Mouse (Mus musculus) forebrain, embryonic 13.5 days (tissue): ENCODE measurements around the gene Nemp1. TPM values are rescaled to one million over a fixed set of nuclear protein-coding genes. Genes with fewer than 3 reads are reported as not detected.
"Not testable (repeated sequence)": the region's sequence is repeated elsewhere in the genome, so short reads cannot be mapped to it uniquely, and the experiment has no call there.

Experiments
- ATAC-seq: fragments of 200-750 bp; cut with Nextera tagmentation; 2 replicates; pipeline ENCODE4 v1.8.0; 2017
- H3K27ac ChIP-seq: fragments of 300-500 bp; sonication (generic); 2 replicates; pipeline ENCODE4 v1.5.1; 2015; ENCODE audit warnings: inconsistent platforms, mild to moderate bottlenecking, moderate library complexity
- H3K27me3 ChIP-seq: fragments of 300-500 bp; sonication (generic); 2 replicates; pipeline ENCODE4 v1.6.1; 2015; ENCODE audit warnings: mild to moderate bottlenecking, inconsistent platforms
- H3K36me3 ChIP-seq: fragments of 300-500 bp; sonication (generic); 2 replicates; pipeline ENCODE4 v1.6.1; 2015; ENCODE audit warnings: mild to moderate bottlenecking, inconsistent platforms; ENCODE audit not compliant: poor library complexity, severe bottlenecking
- H3K4me1 ChIP-seq: fragments of 300-500 bp; sonication (generic); 2 replicates; pipeline ENCODE4 v1.6.1; 2015; ENCODE audit warnings: inconsistent platforms
- H3K4me2 ChIP-seq: fragments of 300-500 bp; sonication (generic); 2 replicates; pipeline ENCODE4 v1.6.1; 2015; ENCODE audit warnings: inconsistent platforms, mild to moderate bottlenecking, moderate library complexity
- H3K4me3 ChIP-seq: fragments of 300-500 bp; sonication (generic); 2 replicates; pipeline ENCODE4 v1.5.1; 2015; ENCODE audit warnings: mild to moderate bottlenecking, inconsistent platforms
- H3K9ac ChIP-seq: fragments of 300-500 bp; sonication (generic); 2 replicates; pipeline ENCODE4 v1.6.1; 2015; ENCODE audit warnings: mild to moderate bottlenecking, inconsistent platforms
- H3K9me3 ChIP-seq: fragments of 300-500 bp; sonication (generic); replicated peaks from 2 replicates; pipeline ENCODE4 v1.6.1; 2016; ENCODE audit warnings: inconsistent platforms
- WGBS: fragments of 180-500 bp; shearing (Covaris S2); methylation state at CpG from one replicate; pipeline ENCODE4 v1.1.7; 2015; 5-methylcytosine and 5-hydroxymethylcytosine counted together
- polyA plus RNA-seq: library from polyadenylated mRNA; unstranded; fragments of >200 nt; fragmentation: Nextera tagmentation; extraction: Ambion mirVana; gene quantifications from 2 replicates; pipeline ENCODE4 v1.2.1, GENCODE M21; 2015

The Nemp1 gene
- polyA plus RNA-seq, 1 experiment from 2014 or later: 6.7 TPM

GRCm38 (mm10) chr10:127657617-127658016, 9.1 kb upstream of the Nemp1 start:
- 48% methylated on average over 6 of the region's 6 CpGs for WGBS

DNA sequence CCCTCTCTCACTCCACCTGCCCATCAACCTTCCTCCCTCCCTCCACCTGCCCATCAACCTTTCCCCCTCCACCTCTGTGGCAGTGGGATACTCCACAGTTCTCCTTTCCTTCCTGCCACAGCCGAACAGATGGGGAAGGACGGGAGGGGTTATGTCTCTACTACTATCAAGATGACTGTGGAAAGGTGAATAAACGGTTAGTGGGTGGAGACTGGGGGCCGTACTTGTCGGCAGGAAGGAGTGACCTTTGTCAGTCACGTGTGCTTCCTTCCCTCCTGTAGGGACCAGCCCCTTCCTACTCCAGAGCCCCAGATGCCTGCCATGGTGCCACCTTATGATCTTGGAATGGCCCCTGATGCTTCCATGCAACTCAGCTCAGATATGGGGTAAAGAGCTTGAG, 8.6 kb upstream of the Nemp1 start:
- H3K4me2 ChIP-seq: no peak overlapping the region
- H3K27me3 ChIP-seq: peaks cover 35% of the 10 kb centered on the region
- no peaks in the 10 kb centered on the region for H3K36me3 ChIP-seq
- H3K4me1 ChIP-seq: peaks cover 15% of the 10 kb centered on the region; the same call in 1 of the 2 replicates
- no peaks in the 10 kb centered on the region for H3K9me3 ChIP-seq
- WGBS: 18% methylated on average over 6 of the region's 6 CpGs
- H3K27ac ChIP-seq: no peak overlapping the region
- no peak overlapping the region for H3K4me3 ChIP-seq
- no peak overlapping the region for H3K9ac ChIP-seq
- ATAC-seq: no peak

More at GRCm38 (mm10) chr10:127657617-127658016, 9.1 kb upstream of the Nemp1 start:
- not testable (repeated sequence) for H3K9ac ChIP-seq, H3K27ac ChIP-seq, ATAC-seq, H3K36me3 ChIP-seq, H3K4me2 ChIP-seq, H3K9me3 ChIP-seq, H3K4me3 ChIP-seq
- Histone ChIP-seq H3K4me1 (peaks cover 13% of the 10 kb centered on the region; the same call in 1 of the 2 replicates), H3K27me3 (peaks cover 31% of the 10 kb centered on the region)

- 86% methylated on average over 1 of the region's 1 CpGs for WGBS
- Histone ChIP-seq H3K27ac (no peak overlapping the region), H3K9me3 (no peaks in the 10 kb centered on the region), H3K36me3 (no peaks in the 10 kb centered on the region), H3K4me3 (no peak overlapping the region), H3K4me2 (no peak overlapping the region), H3K27me3 (peaks cover 50% of the 10 kb centered on the region), H3K4me1 (peaks cover 18% of the 10 kb centered on the region; the same call in 1 of the 2 replicates), H3K9ac (no peak overlapping the region)
- ATAC-seq: no peak
Measured at GRCm38 (mm10) chr10:127659551-127659950, 7.2 kb upstream of the Nemp1 start.

GRCm38 (mm10) chr10:127661291-127661914, 5.3 kb upstream of the Nemp1 start:
- Histone ChIP-seq H3K36me3 (no peaks in the 10 kb centered on the region), H3K4me1 (peaks cover 36% of the 10 kb centered on the region), H3K27me3 (peaks cover 69% of the 10 kb centered on the region), H3K4me3 (no peak overlapping the region), H3K9me3 (no peaks in the 10 kb centered on the region), H3K9ac (0 out of 2 replicates have a peak overlapping the region, but pooled peaks have one; percentile 12), H3K27ac (no peak overlapping the region), H3K4me2 (peak overlapping the region; percentile 27; the same call in 1 of the 2 replicates)
- 26% methylated on average over 14 of the region's 14 CpGs for WGBS
- no peak for ATAC-seq

DNA sequence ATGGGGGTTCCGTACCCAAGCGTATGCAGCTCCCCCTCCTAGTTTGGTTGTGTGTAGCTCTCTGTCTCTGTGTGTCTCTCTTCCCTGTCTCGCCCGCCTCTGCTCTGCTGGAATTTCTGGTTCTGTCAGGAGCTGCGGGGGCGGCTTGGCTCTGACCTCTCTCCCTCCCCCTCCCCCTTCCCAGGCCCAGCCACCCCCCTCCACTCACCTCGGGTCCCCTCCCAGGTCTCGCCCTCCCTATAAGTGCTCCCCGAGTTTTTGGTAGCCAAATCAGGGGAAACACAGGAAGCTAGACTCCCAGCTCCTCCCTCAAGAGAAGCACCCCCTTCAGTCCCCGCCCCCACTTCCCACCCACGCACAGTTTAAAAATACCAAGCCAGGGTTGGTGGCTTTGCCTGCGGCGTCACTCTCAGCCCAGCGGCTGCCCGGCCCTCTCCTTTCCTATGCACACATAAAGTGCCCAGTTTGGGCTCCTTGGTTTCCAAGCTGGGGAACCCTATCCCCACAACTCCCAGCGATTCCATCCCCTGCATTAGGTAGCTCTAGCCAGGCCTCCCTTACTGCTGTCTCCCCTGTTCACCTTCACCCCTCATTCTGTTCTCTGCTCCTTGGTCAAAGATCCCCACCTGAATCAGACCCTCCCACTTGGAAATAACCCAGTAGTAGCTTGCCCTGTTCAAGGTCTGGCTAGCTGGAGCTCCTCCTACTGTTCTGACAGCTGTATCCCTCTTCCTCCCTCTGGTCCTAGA, 4.6 kb upstream of the Nemp1 start:
- Histone ChIP-seq H3K9me3 (no peaks in the 10 kb centered on the region), H3K9ac (peak overlapping the region; percentile 21; the same call in 1 of the 2 replicates), H3K27ac (no peak overlapping the region), H3K4me3 (no peak overlapping the region), H3K4me2 (peak overlapping the region; percentile 27), H3K36me3 (no peaks in the 10 kb centered on the region), H3K4me1 (peaks cover 41% of the 10 kb centered on the region), H3K27me3 (peaks cover 76% of the 10 kb centered on the region)
- WGBS: 8% methylated on average over 16 of the region's 16 CpGs
- ATAC-seq: 0 out of 2 replicates have a peak, but pooled peaks have one; percentile 22

GRCm38 (mm10) chr10:127662666-127663253, 3.9 kb upstream of the Nemp1 start:
- Histone ChIP-seq H3K4me2 (peak overlapping the region; percentile 27), H3K36me3 (no peaks in the 10 kb centered on the region), H3K9me3 (no peaks in the 10 kb centered on the region), H3K4me3 (no peak overlapping the region), H3K9ac (peak overlapping the region; percentile 21; the same call in 1 of the 2 replicates), H3K27me3 (peaks cover 82% of the 10 kb centered on the region), H3K27ac (no peak overlapping the region), H3K4me1 (peaks cover 48% of the 10 kb centered on the region)
- no peak for ATAC-seq
- 14% methylated on average over 19 of the region's 19 CpGs for WGBS

DNA sequence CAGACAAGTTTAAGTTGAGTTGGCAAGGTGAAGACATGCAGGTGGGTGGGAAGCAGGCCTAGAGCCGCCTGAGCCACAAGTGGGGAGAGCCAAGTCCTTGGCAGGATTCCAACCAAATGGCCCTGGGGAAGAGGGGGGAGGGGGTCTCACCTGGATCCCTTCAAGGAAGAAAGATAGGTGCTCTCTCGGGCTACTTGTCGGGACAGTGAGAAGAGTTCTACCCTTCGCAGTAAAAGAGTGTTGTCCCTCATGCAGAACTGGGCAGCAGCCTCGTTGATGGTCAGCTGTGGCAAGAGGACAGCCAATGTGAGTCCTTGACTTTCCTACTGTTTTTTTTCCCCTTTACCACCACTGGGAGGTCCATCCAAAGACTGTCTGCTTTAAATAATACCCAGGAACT, 3.1 kb upstream of the Nemp1 start:
- H3K36me3 ChIP-seq: no peaks in the 10 kb centered on the region
- peaks cover 56% of the 10 kb centered on the region for H3K4me1 ChIP-seq
- 24% methylated on average over 5 of the region's 5 CpGs for WGBS
- ATAC-seq: no peak
- H3K4me3 ChIP-seq: no peak overlapping the region
- H3K4me2 ChIP-seq: no peak overlapping the region
- no peaks in the 10 kb centered on the region for H3K9me3 ChIP-seq
- peaks cover 87% of the 10 kb centered on the region for H3K27me3 ChIP-seq
- no peak overlapping the region for H3K9ac ChIP-seq
- H3K27ac ChIP-seq: no peak overlapping the region

DNA sequence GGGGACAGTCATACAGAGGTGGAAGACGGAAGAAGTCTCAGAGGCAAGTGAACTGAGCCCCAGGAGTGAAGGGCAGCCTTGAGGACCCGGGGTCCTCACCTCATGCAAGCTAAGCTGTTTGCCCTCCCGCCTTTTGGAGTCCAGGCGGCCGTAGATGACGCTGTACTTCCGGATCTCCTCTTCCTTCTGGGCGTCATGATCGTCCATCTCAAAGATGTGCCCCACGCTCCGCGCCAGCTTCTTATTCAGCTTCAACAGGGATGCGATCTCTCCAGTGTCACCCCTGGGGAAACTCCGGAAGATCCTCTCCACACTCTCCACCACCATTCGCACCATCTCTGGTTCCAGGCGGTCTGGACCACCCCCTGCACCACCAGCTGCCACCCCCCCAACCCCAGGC, 2.5 kb upstream of the Nemp1 start:
- peaks cover 87% of the 10 kb centered on the region for H3K27me3 ChIP-seq
- WGBS: 16% methylated on average over 16 of the region's 16 CpGs
- no peak overlapping the region for H3K4me3 ChIP-seq
- H3K4me1 ChIP-seq: peaks cover 62% of the 10 kb centered on the region
- H3K4me2 ChIP-seq: no peak overlapping the region
- H3K36me3 ChIP-seq: no peaks in the 10 kb centered on the region
- no peak for ATAC-seq
- no peak overlapping the region for H3K9ac ChIP-seq
- H3K9me3 ChIP-seq: no peaks in the 10 kb centered on the region
- no peak overlapping the region for H3K27ac ChIP-seq

DNA sequence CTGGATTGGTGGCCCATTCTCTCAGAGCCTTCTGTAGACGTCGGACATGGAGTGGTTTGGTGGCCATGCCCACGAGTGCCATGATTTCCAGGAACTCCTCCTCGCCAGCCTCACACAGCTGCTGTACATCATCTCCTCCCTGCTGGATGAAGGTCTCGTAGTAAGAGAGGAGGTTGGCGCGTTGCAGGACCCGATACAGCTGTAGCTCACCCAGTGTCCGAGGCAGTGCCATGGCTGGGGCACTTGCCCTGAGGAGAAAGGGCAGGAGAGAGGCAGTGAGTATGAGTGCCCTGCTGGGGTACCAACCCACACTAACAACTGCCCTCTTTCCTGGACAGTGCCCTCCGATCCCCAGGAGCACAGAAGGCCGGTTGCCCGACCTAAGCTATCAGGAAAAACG, 1.8 kb upstream of the Nemp1 start:
- no peak for ATAC-seq
- H3K4me1 ChIP-seq: peaks cover 63% of the 10 kb centered on the region
- WGBS: 15% methylated on average over 13 of the region's 13 CpGs

GRCm38 (mm10) chr10:127665366-127666181, 1.1 kb upstream of the Nemp1 start:
- Histone ChIP-seq H3K27ac (no peak overlapping the region), H3K4me2 (peak overlapping the region; percentile 95), H3K4me3 (peak overlapping the region; percentile 59), H3K36me3 (no peaks in the 10 kb centered on the region), H3K4me1 (peaks cover 63% of the 10 kb centered on the region), H3K9me3 (no peaks in the 10 kb centered on the region), H3K9ac (peak overlapping the region; percentile 75), H3K27me3 (peaks cover 76% of the 10 kb centered on the region)
- WGBS: 2% methylated on average over 14 of the region's 14 CpGs
- no peak for ATAC-seq

More for the DNA sequence above, 1.8 kb upstream of the Nemp1 start:
- H3K9ac ChIP-seq: no peak overlapping the region
- H3K9me3 ChIP-seq: no peaks in the 10 kb centered on the region
- H3K27ac ChIP-seq: no peak overlapping the region
- H3K4me3 ChIP-seq: no peak overlapping the region
- peaks cover 82% of the 10 kb centered on the region for H3K27me3 ChIP-seq
- H3K36me3 ChIP-seq: no peaks in the 10 kb centered on the region
- H3K4me2 ChIP-seq: peak overlapping the region; percentile 95

GRCm38 (mm10) chr10:127667269-127668092, 780 bp downstream of the Nemp1 start:
- peak overlapping the region; percentile 95 for H3K4me2 ChIP-seq
- H3K4me3 ChIP-seq: peak overlapping the region; percentile 59
- H3K36me3 ChIP-seq: no peaks in the 10 kb centered on the region
- H3K27me3 ChIP-seq: peaks cover 57% of the 10 kb centered on the region
- 4% methylated on average over 35 of the region's 35 CpGs for WGBS
- H3K4me1 ChIP-seq: peaks cover 52% of the 10 kb centered on the region
- H3K9ac ChIP-seq: peak overlapping the region; percentile 75
- peak overlapping the region; percentile 57; the same call in 1 of the 2 replicates for H3K27ac ChIP-seq
- no peaks in the 10 kb centered on the region for H3K9me3 ChIP-seq
- peak; percentile 15; the same call in 1 of the 2 replicates for ATAC-seq
